Mouse (Mus musculus) G1E (cell line): Measurements from ENCODE around the gene 5330417C22Rik.

Experiments
- CTCF ChIP-seq: IDR thresholded peaks from 2 replicates; pipeline ENCODE4 v1.5.1; 2012; ENCODE audit warnings: low read depth, low read length, inconsistent platforms, mixed read lengths
- GATA1 ChIP-seq: IDR thresholded peaks from 2 replicates; pipeline ENCODE4 v1.6.1; 2012; ENCODE audit warnings: borderline replicate concordance, low read length, inconsistent platforms, mixed read lengths

DNA sequence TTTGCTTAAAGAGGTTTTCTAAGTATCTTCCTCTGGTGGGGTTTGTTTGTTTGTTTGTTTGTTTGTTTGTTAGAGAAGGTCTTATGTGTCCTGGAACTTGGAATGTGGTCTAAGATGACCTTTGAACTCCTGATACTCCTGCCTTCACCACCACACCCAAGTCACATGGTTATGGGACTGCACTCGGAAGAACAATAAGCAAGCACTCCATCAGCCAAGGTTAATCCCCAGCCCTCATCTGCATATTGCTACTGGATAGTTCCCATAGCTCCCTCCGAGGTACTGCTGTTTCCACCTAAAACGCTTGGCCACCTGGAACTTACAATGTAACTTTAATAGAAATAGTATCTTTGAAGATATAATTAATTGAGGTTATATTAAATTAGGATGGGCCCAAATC, 22.9 kb downstream of the 5330417C22Rik start:
- TF ChIP-seq GATA1, result no peak
- TF ChIP-seq CTCF, result no peak
